Mouse (Mus musculus): ENCODE results near the gene Focad. TPM values are rescaled to one million over a fixed set of nuclear protein-coding genes. Genes with fewer than 3 reads are reported as not detected.
"Not testable (repeated sequence)": the region's sequence is repeated elsewhere in the genome, so short reads cannot be mapped to it uniquely, and the experiment has no call there.

Gene Focad
- polyA plus RNA-seq, 1 experiment from 2014 or later = 12.5 TPM

- H3K27ac ChIP-seq = not testable (repeated sequence)
- 69% methylated on average over 1 of the region's 1 CpGs for WGBS
These were observed 296.2 kb downstream of the Focad start for GRCm38 (mm10) chr4:88390596-88390995.

DNA sequence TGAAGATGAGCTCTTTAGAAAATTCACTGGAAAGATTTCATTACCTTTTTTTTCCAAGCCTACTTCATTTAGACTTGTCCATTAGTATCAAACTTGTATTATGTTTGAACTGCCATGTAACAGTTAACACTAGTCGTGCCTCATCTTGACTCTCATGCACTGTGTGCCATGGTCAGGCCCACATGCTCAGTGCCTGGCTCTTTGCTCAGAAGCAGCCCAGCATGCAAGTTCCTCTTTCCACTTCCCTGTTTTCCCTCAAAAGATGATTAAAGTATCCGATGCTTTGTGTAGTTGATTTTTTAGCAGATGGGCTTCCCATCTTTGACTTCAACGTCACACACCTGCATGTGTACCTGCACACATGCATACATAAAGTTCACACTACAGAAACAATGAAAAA is 301.3 kb downstream of the Focad start:
- no peak for ATAC-seq (ENCODE audit: low FRiP score, low read depth)
- Histone ChIP-seq H3K9ac (no peak overlapping the region), H3K27me3 (no peaks in the 10 kb centered on the region), H3K36me3 (no peaks in the 10 kb centered on the region), H3K4me3 (no peak overlapping the region), H3K9me3 (no peaks in the 10 kb centered on the region), H3K4me2 (replicated peaks) (no peak overlapping the region), H3K27ac (no peak overlapping the region), H3K4me1 (no peaks in the 10 kb centered on the region)
- 89% methylated on average over 3 of the region's 3 CpGs for WGBS

More at GRCm38 (mm10) chr4:88390596-88390995, 296.2 kb downstream of the Focad start:
- not testable (repeated sequence) for H3K4me3 ChIP-seq; H3K9ac ChIP-seq; H3K27me3 ChIP-seq; H3K4me1 ChIP-seq; ATAC-seq (ENCODE audit: low FRiP score, low read depth); H3K4me2 ChIP-seq (replicated peaks); H3K36me3 ChIP-seq; H3K9me3 ChIP-seq

DNA sequence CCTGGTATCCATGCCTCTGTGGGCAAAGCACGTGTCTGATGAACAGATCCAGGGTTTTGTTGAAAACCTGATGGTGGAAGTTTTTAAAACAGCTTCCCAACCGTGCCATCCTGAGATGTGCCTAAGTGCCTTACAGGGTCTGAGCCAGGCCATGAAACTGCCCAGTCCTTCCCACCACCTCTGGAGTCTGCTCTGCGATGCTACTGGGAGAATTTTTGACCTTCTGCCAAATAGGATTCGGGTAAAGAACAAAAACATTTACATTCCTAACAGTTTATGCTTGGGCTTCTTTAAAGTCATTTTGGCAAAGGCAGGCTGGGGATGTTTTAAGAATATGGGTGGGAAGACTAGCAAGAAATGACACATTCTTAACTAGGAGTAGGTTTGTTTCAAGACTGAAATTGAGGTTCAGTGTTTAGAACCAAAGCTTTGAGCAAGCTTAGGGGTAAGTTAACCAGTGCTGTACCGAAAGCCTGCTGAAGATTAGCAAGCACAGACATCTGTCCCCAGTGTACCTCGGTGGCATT is 302.6 kb downstream of the Focad start:
- H3K36me3 ChIP-seq = no peaks in the 10 kb centered on the region
- no peak overlapping the region for H3K4me2 ChIP-seq (replicated peaks)
- no peak overlapping the region for H3K27ac ChIP-seq
- H3K9me3 ChIP-seq = no peaks in the 10 kb centered on the region
- no peak overlapping the region for H3K9ac ChIP-seq
- 77% methylated on average over 6 of the region's 6 CpGs for WGBS
- H3K4me1 ChIP-seq = 0 out of 2 replicates have a peak, but pooled peaks cover 2% of the 10 kb centered on the region
- H3K27me3 ChIP-seq = no peaks in the 10 kb centered on the region
- ATAC-seq (ENCODE audit: low FRiP score, low read depth) = no peak
- no peak overlapping the region for H3K4me3 ChIP-seq

DNA sequence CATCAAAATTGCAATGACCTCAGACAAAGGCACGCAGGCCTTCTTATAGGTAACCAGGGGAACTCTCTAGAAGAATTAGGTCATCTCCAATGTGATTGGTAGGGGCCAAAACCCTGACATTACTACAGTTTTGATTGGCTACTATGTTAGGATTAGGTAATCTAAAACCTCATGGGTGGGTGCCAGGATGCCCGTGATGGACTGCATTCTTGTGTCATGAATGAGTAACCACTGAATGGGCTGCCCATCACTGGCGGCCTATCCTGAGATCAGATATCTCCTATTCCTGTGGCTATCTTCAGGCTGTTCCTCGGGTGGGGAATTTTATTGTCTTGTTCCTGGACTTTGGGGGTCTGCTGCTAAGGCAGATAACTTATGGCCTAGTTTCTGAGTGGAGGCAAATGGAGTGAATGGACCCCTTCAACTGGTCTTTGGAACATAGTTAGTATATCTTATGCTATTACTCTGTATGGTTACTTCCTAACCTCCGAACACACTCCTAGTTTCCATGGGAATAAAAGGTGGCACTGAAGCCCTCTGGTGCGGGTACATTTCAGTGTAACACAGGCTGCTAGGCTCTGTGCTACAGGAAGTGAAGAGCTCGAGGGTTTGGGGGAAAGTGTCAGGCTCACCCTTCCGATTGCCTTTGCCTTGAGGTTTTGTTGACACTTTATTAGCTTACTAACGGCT is 306.0 kb downstream of the Focad start:
- 0 out of 2 replicates have a peak, but pooled peaks cover 2% of the 10 kb centered on the region for H3K4me1 ChIP-seq
- no peak for ATAC-seq (ENCODE audit: low FRiP score, low read depth)
- H3K9me3 ChIP-seq = no peaks in the 10 kb centered on the region
- no peak overlapping the region for H3K27ac ChIP-seq
- WGBS = 78% methylated on average over 9 of the region's 9 CpGs
- H3K4me2 ChIP-seq (replicated peaks) = no peak overlapping the region
- H3K9ac ChIP-seq = no peak overlapping the region
- H3K36me3 ChIP-seq = no peaks in the 10 kb centered on the region
- H3K4me3 ChIP-seq = no peak overlapping the region
- no peaks in the 10 kb centered on the region for H3K27me3 ChIP-seq

DNA sequence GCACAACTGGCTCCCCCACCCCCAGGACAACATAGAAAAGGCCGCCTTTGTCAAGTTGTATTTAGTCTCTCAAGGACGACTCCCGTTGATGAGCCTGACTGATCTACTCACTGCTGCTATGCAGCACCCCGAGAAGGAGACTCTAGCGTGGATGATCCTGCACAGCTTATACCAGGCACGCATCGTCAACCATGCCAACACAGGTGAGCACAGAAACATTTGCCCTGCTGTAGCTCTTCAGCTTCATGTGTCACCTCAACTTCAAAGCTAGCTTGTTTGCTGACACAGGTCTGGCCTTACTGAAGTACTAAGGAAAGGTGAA is 306.5 kb downstream of the Focad start:
- Histone ChIP-seq H3K9ac (no peak overlapping the region), H3K4me2 (replicated peaks) (no peak overlapping the region), H3K4me1 (0 out of 2 replicates have a peak, but pooled peaks cover 2% of the 10 kb centered on the region), H3K4me3 (no peak overlapping the region), H3K36me3 (no peaks in the 10 kb centered on the region), H3K27ac (no peak overlapping the region), H3K9me3 (no peaks in the 10 kb centered on the region), H3K27me3 (no peaks in the 10 kb centered on the region)
- ATAC-seq (ENCODE audit: low FRiP score, low read depth) = no peak
- 90% methylated on average over 7 of the region's 7 CpGs for WGBS

DNA sequence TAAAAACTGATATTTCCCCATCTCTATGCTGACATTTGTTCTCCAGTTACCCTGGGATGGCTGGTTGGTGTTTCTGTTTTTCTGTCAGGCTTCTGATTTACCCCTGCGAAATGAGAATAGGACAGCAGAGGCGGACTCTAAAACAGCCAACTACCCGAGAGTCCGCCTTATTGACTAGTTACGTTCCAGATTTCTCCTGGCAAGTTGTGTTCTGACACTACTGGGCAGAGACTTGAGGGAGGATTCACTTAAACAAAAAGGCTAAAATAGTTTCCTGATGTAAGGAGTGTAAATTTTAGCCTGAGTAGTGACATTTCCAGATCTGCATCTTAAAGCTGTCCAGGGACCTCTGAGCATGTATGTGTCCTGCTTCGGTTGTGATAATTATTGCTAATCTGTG is 308.5 kb downstream of the Focad start:
- 82% methylated on average over 6 of the region's 6 CpGs for WGBS
- no peak for ATAC-seq (ENCODE audit: low FRiP score, low read depth)
- no peaks in the 10 kb centered on the region for H3K9me3 ChIP-seq
- no peak overlapping the region for H3K4me3 ChIP-seq
- no peak overlapping the region for H3K4me2 ChIP-seq (replicated peaks)
- no peaks in the 10 kb centered on the region; the same call in 1 of the 2 replicates for H3K36me3 ChIP-seq
- H3K9ac ChIP-seq = no peak overlapping the region
- no peak overlapping the region for H3K27ac ChIP-seq
- peaks cover 14% of the 10 kb centered on the region for H3K4me1 ChIP-seq
- H3K27me3 ChIP-seq = no peaks in the 10 kb centered on the region

DNA sequence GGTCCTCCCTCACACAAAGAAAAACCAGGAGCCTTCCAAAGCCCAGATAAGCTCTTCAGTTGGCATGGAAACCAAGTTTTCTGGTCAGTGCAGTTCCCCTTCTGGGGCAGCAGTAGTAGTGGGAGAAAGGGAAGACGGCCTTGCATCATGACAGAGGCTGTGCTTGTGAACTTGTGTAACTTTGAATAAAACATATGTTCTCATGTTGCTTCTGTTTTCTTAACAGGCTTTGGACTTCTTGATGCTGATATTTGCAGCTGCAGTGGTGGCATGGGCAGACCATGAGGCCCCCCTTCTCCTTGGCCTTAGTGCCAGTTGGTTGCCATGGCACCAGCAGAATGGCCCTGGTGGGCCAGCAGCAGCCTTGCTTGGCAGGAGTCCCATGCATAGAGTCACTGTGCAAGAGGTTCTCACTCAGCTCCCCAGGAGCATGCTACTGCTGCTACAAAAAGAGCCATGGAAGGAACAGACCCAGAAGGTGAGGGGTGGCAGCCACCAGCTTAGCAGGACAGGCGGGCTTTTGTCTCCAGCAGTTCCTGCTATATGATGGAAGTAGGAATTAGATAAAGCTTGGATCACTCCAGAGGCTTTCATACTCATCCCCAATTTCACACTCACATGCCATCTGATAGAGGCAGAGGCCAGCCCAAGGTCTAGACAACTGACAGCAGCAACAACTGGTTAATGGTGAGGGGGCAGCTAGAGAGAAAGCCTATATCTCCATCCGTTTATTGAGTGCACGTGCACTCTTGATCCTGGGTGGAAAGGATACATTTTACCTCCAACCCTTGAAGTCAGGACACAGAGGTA is 312.7 kb downstream of the Focad start:
- peaks cover 15% of the 10 kb centered on the region for H3K4me1 ChIP-seq
- H3K9me3 ChIP-seq = no peaks in the 10 kb centered on the region
- H3K27ac ChIP-seq = no peak overlapping the region
- H3K27me3 ChIP-seq = no peaks in the 10 kb centered on the region
- H3K4me3 ChIP-seq = no peak overlapping the region
- no peaks in the 10 kb centered on the region; the same call in 1 of the 2 replicates for H3K36me3 ChIP-seq
- no peak overlapping the region for H3K4me2 ChIP-seq (replicated peaks)
- ATAC-seq (ENCODE audit: low FRiP score, low read depth) = peak; percentile 71; the same call in 1 of the 2 replicates
- WGBS = 84% methylated on average over 4 of the region's 4 CpGs
- no peak overlapping the region for H3K9ac ChIP-seq

DNA sequence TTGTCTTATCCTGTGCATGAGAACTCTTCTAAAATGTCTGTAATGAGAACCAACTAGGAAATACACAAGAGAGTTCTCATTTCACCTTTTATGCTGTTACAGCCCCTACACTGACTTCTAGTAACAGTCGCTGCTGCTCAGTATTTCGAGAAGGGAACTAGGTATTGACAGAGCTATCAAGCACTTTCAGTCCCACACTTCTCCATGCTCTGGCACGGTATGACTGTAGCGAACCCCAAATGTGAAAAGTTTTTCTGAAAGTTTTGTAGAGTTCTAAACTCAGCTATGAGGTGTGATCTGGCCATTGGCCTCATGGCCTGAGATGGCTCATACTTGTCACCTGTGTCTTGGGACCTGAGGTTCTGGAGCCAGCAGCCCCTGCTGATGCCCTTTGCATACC is 314.9 kb downstream of the Focad start:
- ATAC-seq (ENCODE audit: low FRiP score, low read depth) = no peak
- Histone ChIP-seq H3K9ac (no peak overlapping the region), H3K4me3 (no peak overlapping the region), H3K9me3 (no peaks in the 10 kb centered on the region), H3K27me3 (no peaks in the 10 kb centered on the region), H3K27ac (no peak overlapping the region), H3K36me3 (no peaks in the 10 kb centered on the region; the same call in 1 of the 2 replicates), H3K4me1 (peaks cover 15% of the 10 kb centered on the region), H3K4me2 (replicated peaks) (no peak overlapping the region)
- 89% methylated on average over 4 of the region's 4 CpGs for WGBS

DNA sequence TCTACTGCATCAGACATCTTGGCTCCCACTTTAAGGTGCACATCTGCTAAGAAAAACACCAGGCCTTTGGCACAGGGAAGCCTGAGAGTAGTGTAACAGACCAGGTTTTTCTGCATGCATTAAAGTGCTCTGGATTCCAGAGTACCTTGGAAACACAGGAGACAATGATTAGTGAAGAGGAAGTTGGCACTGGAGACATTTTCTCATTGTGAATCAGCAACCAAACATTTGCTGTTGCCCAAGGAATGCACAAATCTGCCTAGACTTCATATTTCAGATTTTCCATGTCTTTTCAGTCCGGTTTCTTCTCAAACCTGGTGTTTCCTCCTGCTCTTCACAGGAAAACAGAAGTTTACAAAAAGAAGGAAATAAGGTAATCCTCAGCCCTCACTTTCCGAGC is 317.9 kb downstream of the Focad start:
- H3K27ac ChIP-seq = no peak overlapping the region
- H3K9me3 ChIP-seq = no peaks in the 10 kb centered on the region

DNA sequence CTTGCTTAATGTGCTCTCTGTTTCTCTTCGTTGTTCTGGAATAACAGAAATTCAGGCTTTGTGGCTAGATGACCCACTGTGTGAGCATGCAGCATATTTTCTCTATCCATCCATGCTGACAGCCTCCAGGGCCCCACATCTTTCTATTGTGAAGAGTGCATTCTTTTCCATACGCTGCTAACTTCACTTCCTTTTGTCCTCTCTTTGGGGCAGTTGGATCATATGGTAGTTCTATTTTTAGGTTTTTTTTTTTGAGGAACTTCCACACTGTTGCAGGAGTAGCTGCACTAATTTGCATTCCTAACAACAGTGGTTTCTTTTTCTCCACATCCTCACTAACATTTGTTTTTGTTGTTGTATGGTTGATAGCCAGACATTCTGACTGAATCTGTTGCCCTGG is 320.6 kb downstream of the Focad start:
- Histone ChIP-seq H3K4me2 (replicated peaks) (no peak overlapping the region), H3K27ac (no peak overlapping the region)
- ATAC-seq (ENCODE audit: low FRiP score, low read depth) = no peak

More for the DNA sequence above, 317.9 kb downstream of the Focad start:
- Histone ChIP-seq H3K27me3 (no peaks in the 10 kb centered on the region), H3K4me2 (replicated peaks) (no peak overlapping the region), H3K4me3 (no peak overlapping the region), H3K4me1 (peaks cover 9% of the 10 kb centered on the region), H3K36me3 (no peaks in the 10 kb centered on the region; the same call in 1 of the 2 replicates), H3K9ac (no peak overlapping the region)
- WGBS = 92% methylated on average over 2 of the region's 2 CpGs
- ATAC-seq (ENCODE audit: low FRiP score, low read depth) = no peak

DNA sequence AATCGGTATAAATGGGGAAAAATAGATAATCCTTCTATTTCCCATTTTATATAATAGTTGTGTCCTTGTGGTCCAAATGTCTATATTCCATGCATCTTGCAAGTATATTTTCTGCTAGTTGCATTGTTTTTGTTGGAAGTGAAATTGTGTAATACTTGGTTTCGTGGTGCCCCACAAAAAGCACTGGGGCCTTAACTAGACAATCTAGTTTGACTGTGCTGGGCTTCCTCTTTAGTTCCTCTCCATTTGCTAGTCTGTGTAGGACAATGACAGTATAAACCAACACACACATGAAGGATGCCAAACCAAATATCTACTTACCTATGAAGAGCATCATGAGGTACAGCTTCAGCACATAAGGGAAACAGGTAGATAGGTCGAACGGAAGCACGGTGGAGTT is 324.9 kb downstream of the Focad start:
- 92% methylated on average over 5 of the region's 5 CpGs for WGBS
- Histone ChIP-seq H3K9ac (no peak overlapping the region), H3K4me1 (no peaks in the 10 kb centered on the region), H3K9me3 (no peaks in the 10 kb centered on the region), H3K27ac (no peak overlapping the region), H3K4me2 (replicated peaks) (no peak overlapping the region), H3K36me3 (no peaks in the 10 kb centered on the region), H3K4me3 (no peak overlapping the region), H3K27me3 (no peaks in the 10 kb centered on the region)
- ATAC-seq (ENCODE audit: low FRiP score, low read depth) = no peak

More for the DNA sequence above, 320.6 kb downstream of the Focad start:
- no peak overlapping the region for H3K9ac ChIP-seq
- H3K36me3 ChIP-seq = no peaks in the 10 kb centered on the region
- no peaks in the 10 kb centered on the region for H3K27me3 ChIP-seq
- H3K4me3 ChIP-seq = no peak overlapping the region
- 62% methylated on average over 2 of the region's 2 CpGs for WGBS
- H3K9me3 ChIP-seq = no peaks in the 10 kb centered on the region
- H3K4me1 ChIP-seq = no peaks in the 10 kb centered on the region

- Histone ChIP-seq H3K9ac (no peak overlapping the region), H3K4me3 (no peak overlapping the region), H3K4me2 (replicated peaks) (no peak overlapping the region), H3K4me1 (no peaks in the 10 kb centered on the region; the same call in 1 of the 2 replicates), H3K36me3 (no peaks in the 10 kb centered on the region), H3K9me3 (no peaks in the 10 kb centered on the region), H3K27me3 (no peaks in the 10 kb centered on the region), H3K27ac (no peak overlapping the region)
- ATAC-seq (ENCODE audit: low FRiP score, low read depth) = no peak
These were observed 330.1 kb downstream of the Focad start for GRCm38 (mm10) chr4:88424563-88424962.

Data from limb, embryonic 13.5 days (tissue).